Mouse (Mus musculus): ENCODE measurements around the gene Lcorl. TPM values are rescaled to one million over a fixed set of nuclear protein-coding genes. Genes with fewer than 3 reads are reported as not detected.
A peak's percentile ranks its signal among the peaks of the same experiment; 100 is the strongest.

Lcorl gene
- total RNA-seq, 2 experiments from 2014 or later = 26.0 to 32.8 TPM

DNA sequence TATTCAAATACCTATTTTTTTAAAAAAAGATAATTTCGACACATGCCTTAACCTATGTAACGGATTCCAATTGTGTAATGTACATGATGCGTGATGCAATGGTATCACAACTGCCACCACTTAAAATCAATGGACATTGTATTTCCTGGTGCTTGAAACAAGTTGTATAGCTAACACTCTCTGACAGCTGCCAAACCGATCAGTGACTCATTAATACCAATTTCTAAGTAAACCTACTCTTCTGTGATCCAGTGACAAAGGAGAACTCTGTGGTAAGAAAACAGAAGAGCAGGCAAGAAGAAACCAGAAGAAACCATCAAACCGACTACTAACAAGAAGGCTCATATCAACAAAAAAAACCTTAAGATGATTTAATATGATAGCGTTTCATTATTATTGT is 12.7 kb downstream of the Lcorl start:
- TF ChIP-seq CTCF (conservative IDR thresholded peaks at IDR 0.05) = no peak

DNA sequence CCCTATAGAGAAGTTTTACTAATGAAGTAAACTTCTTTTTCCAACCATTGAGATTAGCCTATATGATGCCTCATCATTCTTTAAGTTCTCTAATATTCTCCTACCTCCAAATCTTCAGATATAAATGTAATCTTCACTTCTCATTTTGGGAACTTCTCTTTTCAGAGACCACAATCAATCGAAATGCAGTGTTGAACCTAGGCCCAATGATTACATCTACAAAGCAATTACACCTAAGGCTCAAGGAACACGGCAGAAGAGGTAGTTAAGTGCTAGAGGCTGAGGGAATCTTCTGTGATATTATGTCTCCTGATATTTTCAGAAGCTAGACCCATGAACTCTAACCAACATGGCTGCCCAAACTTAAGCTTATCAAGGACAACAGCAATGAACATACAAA is 22.3 kb downstream of the Lcorl start:
- Histone ChIP-seq H3K4me3 (no peak overlapping the region), H3K27ac (no peak overlapping the region)
- DNase-seq (ENCODE audit: low spot score in 2 of 2) = no peak
- TF ChIP-seq CTCF (conservative IDR thresholded peaks at IDR 0.05) = no peak

More for the DNA sequence above, 12.7 kb downstream of the Lcorl start:
- DNase-seq (ENCODE audit: low spot score in 2 of 2) = no peak
- Histone ChIP-seq H3K27ac (no peak overlapping the region), H3K4me3 (no peak overlapping the region)

GRCm38 (mm10) chr5:45811527-45811926 is 45.9 kb downstream of the Lcorl start:
- Histone ChIP-seq H3K4me3 (no peak overlapping the region), H3K27ac (no peak overlapping the region)
- no peak for DNase-seq (ENCODE audit: low spot score in 2 of 2)
- TF ChIP-seq CTCF (conservative IDR thresholded peaks at IDR 0.05) = no peak

DNA sequence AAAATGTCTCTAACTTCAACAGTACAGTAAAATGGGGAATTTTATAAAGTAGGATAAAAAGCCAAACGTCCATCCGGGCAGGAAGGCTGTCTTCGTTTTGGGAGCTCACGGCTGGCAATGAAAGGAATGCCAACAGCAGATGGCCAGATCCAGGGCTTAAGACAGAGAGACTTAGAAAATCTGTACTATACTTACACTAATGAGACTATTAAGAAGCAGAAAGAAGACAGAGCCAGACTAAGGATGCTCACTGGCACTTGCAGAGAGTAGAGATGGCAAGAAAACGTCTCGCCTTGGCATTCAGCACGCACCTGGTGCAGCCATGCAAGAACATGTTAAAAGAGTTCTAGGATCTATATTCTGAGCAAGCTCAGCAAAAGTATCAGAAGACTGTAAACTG is 65.6 kb downstream of the Lcorl start:
- DNase-seq (ENCODE audit: low spot score in 2 of 2) = no peak
- TF ChIP-seq CTCF (conservative IDR thresholded peaks at IDR 0.05) = no peak
- Histone ChIP-seq H3K4me3 (no peak overlapping the region), H3K27ac (no peak overlapping the region; the same call in 1 of the 2 replicates)

DNA sequence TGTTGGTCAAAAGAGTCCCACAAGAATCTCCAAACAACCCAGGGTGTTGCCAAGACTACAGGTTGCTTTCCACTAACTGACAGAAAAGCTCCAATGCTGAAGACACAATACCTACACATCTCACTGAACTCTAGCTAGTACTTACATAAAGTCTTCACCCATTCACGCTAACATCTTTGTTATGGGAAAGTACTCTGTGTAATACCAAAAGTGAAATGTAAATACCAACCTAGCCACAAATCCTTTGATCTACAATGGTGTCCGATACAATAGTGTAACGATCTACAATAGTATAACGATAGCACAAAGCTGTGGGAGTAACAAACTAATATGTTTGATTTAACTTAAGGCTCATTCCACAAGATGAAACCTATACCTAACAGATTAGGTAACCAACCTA is 67.2 kb downstream of the Lcorl start:
- DNase-seq (ENCODE audit: low spot score in 2 of 2) = no peak
- no peak for TF ChIP-seq CTCF (conservative IDR thresholded peaks at IDR 0.05)
- H3K4me3 ChIP-seq = no peak overlapping the region

GRCm38 (mm10) chr5:45757502-45758121 is 99.8 kb downstream of the Lcorl start:
- Histone ChIP-seq H3K4me3 (no peak overlapping the region), H3K27ac (no peak overlapping the region)
- DNase-seq (ENCODE audit: low spot score in 2 of 2) = no peak
- peak; percentile 85 for TF ChIP-seq CTCF (conservative IDR thresholded peaks at IDR 0.05)

More for the DNA sequence above, 67.2 kb downstream of the Lcorl start:
- H3K27ac ChIP-seq = no peak overlapping the region

- DNase-seq (ENCODE audit: low spot score in 2 of 2) = no peak
- Histone ChIP-seq H3K27ac (no peak overlapping the region), H3K4me3 (no peak overlapping the region)
- TF ChIP-seq CTCF (conservative IDR thresholded peaks at IDR 0.05) = no peak
These were observed 119.5 kb downstream of the Lcorl start for GRCm38 (mm10) chr5:45737911-45738310.

- no peak for DNase-seq (ENCODE audit: low spot score in 2 of 2)
- Histone ChIP-seq H3K27ac (no peak overlapping the region), H3K4me3 (no peak overlapping the region)
- no peak for TF ChIP-seq CTCF (conservative IDR thresholded peaks at IDR 0.05)
These were observed 123.7 kb downstream of the Lcorl start for GRCm38 (mm10) chr5:45733751-45734150.

GRCm38 (mm10) chr5:45718848-45719488 is 138.4 kb downstream of the Lcorl start:
- DNase-seq (ENCODE audit: low spot score in 2 of 2) = no peak
- TF ChIP-seq CTCF (conservative IDR thresholded peaks at IDR 0.05) = no peak
- no peak overlapping the region for H3K4me3 ChIP-seq
- no peak overlapping the region for H3K27ac ChIP-seq

DNA sequence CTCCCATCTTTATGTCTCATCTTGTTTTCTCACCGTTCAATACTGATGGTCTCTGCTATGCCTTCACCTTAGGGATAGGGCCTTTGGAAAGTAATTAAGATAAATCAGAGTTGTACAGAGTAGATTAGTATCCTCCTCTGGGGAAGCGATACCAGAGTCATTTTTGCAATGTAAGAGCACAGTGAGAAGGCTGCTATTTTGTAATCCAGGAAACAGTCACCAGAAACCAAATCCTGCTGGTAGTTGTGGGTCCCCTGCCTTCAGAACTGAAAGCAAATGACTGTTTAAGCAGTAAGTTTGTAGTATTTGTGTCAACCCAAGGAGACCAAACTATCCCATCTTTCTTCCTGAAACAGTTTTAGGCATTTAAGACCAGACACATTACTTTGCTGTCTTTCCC is 147.8 kb downstream of the Lcorl start:
- no peak overlapping the region for H3K27ac ChIP-seq
- no peak for TF ChIP-seq CTCF (conservative IDR thresholded peaks at IDR 0.05)
- no peak for DNase-seq (ENCODE audit: low spot score in 2 of 2)
- H3K4me3 ChIP-seq = no peak overlapping the region

DNA sequence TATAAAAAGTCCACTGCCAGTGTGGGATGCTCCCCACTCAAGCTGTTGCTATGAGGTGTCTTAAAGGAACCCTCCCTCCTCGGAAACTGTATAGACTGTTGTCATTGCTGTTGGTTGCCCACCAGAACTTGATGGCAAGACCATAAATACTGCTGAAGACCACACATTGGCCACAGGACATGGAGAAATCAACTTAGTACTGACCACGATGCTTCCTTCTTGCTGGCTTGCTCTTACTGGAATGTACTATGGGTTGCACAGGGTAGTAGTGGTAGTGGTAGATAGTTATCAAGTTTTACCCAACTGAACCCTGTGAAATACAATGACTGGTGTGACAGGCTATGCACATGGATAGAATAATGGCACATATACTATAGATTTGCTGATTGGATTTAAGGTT is 150.6 kb downstream of the Lcorl start:
- H3K27ac ChIP-seq = no peak overlapping the region
- no peak overlapping the region for H3K4me3 ChIP-seq
- no peak for TF ChIP-seq CTCF (conservative IDR thresholded peaks at IDR 0.05)
- DNase-seq (ENCODE audit: low spot score in 2 of 2) = no peak

DNA sequence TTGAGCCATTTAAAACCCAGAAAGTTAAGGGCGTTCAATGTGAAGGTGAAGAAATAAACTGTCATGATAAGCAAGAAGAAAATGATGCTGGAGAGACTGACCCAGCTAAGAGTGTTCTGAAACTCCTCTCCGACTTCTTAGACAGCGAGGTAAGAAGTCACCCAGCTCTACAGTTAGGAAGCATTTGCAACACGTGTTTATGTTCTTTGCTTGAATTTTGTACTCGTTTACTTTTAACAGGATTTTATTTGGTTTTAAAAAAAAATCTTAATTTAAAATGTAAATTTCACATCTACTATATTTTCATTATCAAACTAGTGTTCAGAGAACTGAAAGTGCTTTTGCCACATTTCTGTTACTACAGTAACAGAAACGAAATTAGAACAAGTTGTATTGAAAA is 165.7 kb downstream of the Lcorl start:
- H3K4me3 ChIP-seq = no peak overlapping the region
- no peak for TF ChIP-seq CTCF (conservative IDR thresholded peaks at IDR 0.05)
- DNase-seq (ENCODE audit: low spot score in 2 of 2) = no peak

DNA sequence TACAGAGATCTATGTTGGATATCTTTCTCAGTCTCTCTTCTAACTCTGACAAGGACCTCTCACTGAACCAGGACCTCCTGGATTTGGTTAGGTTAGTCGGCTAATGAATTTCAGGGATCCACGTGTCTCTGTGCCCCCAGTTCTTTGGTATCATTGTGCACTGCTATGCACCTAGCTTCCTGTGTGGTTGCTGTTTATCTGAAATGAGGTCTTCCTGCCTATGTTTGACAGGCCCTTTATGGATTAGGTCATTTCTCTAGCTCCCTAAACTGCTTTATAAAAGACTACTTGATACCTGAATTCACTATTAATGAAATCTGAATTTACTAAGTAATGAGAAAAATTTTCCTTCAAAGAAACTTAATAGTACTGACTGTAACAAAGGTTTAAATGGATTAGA is 166.6 kb downstream of the Lcorl start:
- TF ChIP-seq CTCF (conservative IDR thresholded peaks at IDR 0.05) = no peak
- DNase-seq (ENCODE audit: low spot score in 2 of 2) = no peak
- Histone ChIP-seq H3K27ac (no peak overlapping the region), H3K4me3 (no peak overlapping the region)

More for the DNA sequence above, 165.7 kb downstream of the Lcorl start:
- H3K27ac ChIP-seq = no peak overlapping the region

DNA sequence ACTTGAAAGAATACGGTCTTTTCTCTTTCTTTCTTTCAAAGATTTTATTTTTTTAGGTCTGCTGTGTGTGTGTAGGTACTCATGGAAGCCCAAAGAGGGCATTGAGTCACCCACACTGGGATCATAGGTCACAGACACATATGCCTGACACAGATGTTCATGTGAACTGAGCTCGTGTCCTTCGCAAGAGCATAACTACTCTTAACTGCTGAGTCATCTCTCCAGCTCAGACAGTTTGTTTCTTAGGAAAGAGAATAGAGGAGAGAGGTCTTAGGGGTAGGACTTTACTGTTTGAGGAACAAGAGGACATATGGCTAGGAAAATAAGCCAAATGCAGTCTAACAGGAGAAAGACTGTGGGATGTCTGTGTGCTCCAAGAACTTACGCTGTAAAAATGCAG is 168.3 kb downstream of the Lcorl start:
- no peak for TF ChIP-seq CTCF (conservative IDR thresholded peaks at IDR 0.05)
- Histone ChIP-seq H3K27ac (no peak overlapping the region), H3K4me3 (no peak overlapping the region)
- DNase-seq (ENCODE audit: low spot score in 2 of 2) = no peak

Data from layer of hippocampus, adult 2 months (tissue).